Mouse (Mus musculus) stomach, postnatal 0 days (tissue): Measurements from ENCODE around the gene Sash1. TPM values are rescaled to one million over a fixed set of nuclear protein-coding genes. Genes with fewer than 3 reads are reported as not detected.

Experiments
- ATAC-seq: fragments of 200-750 bp; cut with Nextera tagmentation; 2 replicates; pipeline ENCODE4 v1.8.0; 2017; ENCODE audit not compliant: low FRiP score, low TSS enrichment
- DNase-seq: peaks from one replicate; pipeline ENCODE4 v3.0.0-alpha.2; 2016; ENCODE audit warnings: low spot score
- H3K27ac ChIP-seq: fragments of 300-500 bp; sonication (generic); replicated peaks from 2 replicates; pipeline ENCODE4 v1.5.1; 2014; ENCODE audit warnings: mild to moderate bottlenecking, control low read depth
- H3K27me3 ChIP-seq: fragments of 300-500 bp; sonication (generic); 2 replicates; pipeline ENCODE4 v1.6.1; 2014; ENCODE audit warnings: low read length; ENCODE audit not compliant: control insufficient read depth, insufficient read depth
- H3K36me3 ChIP-seq: fragments of 300-500 bp; sonication (generic); 2 replicates; pipeline ENCODE4 v1.6.1; 2014; ENCODE audit warnings: low read length, mixed read lengths; ENCODE audit not compliant: control insufficient read depth, insufficient read depth
- H3K4me1 ChIP-seq: fragments of 300-500 bp; sonication (generic); replicated peaks from 2 replicates; pipeline ENCODE4 v1.6.1; 2014; ENCODE audit warnings: antibody characterized with exemption; ENCODE audit not compliant: control insufficient read depth, insufficient read depth
- H3K4me2 ChIP-seq: fragments of 300-500 bp; sonication (generic); replicated peaks from 2 replicates; pipeline ENCODE4 v1.6.1; 2014; ENCODE audit warnings: low read depth, mild to moderate bottlenecking, control low read depth, moderate library complexity
- H3K4me3 ChIP-seq: fragments of 300-500 bp; sonication (generic); 2 replicates; pipeline ENCODE4 v1.5.1; 2014; ENCODE audit warnings: low read depth, low read length, control low read depth
- H3K9ac ChIP-seq: fragments of 300-500 bp; sonication (generic); 2 replicates; pipeline ENCODE4 v1.6.1; 2014; ENCODE audit warnings: mild to moderate bottlenecking, low read length, control low read depth, mixed read lengths
- H3K9me3 ChIP-seq: fragments of 300-500 bp; sonication (generic); 2 replicates; pipeline ENCODE4 v1.6.1; 2016; ENCODE audit warnings: low read length; ENCODE audit not compliant: control insufficient read depth
- CTCF ChIP-seq: IDR thresholded peaks from 2 replicates; pipeline ENCODE4 v1.5.1; 2016; ENCODE audit warnings: antibody characterized with exemption, low read depth, mild to moderate bottlenecking, moderate library complexity
- EP300 ChIP-seq: optimal IDR thresholded peaks from 2 replicates; pipeline ENCODE3; 2016; ENCODE audit warnings: antibody characterized with exemption
- WGBS: fragments of 180-500 bp; shearing (Covaris S2); extraction: QIAGEN DNeasy Blood & Tissue Kit; methylation state at CpG from one replicate; pipeline ENCODE4 v1.1.7; 2014; 5-methylcytosine and 5-hydroxymethylcytosine counted together
- polyA plus RNA-seq: library from polyadenylated mRNA; unstranded; fragments of >200 nt; fragmentation: Nextera tagmentation; extraction: Ambion mirVana; gene quantifications from 2 replicates; pipeline ENCODE4 v1.2.1, GENCODE M21; 2015

The Sash1 gene
- polyA plus RNA-seq, 1 experiment from 2014 or later = 3.8 TPM

- Histone ChIP-seq H3K4me3 (no peak overlapping the region), H3K9me3 (no peaks in the 10 kb centered on the region), H3K9ac (no peak overlapping the region), H3K4me2 (no peak overlapping the region), H3K36me3 (no peaks in the 10 kb centered on the region), H3K27me3 (no peaks in the 10 kb centered on the region), H3K4me1 (no peaks in the 10 kb centered on the region), H3K27ac (no peak overlapping the region)
- ATAC-seq (no peak), DNase-seq (no peak)
- WGBS = 86% methylated on average over 3 of the region's 3 CpGs
- TF ChIP-seq CTCF = no peak
- no peak for TF ChIP-seq EP300
These were observed 45.9 kb downstream of the Sash1 start for GRCm38 (mm10) chr10:8839956-8840355.

GRCm38 (mm10) chr10:8833816-8834464 lies 51.9 kb downstream of the Sash1 start:
- no peak for TF ChIP-seq EP300
- TF ChIP-seq CTCF = peak; percentile 69
- Histone ChIP-seq H3K9ac (no peak overlapping the region), H3K27me3 (no peaks in the 10 kb centered on the region), H3K4me1 (no peaks in the 10 kb centered on the region), H3K4me2 (no peak overlapping the region), H3K4me3 (no peak overlapping the region), H3K9me3 (no peaks in the 10 kb centered on the region), H3K27ac (no peak overlapping the region), H3K36me3 (no peaks in the 10 kb centered on the region)
- no peak for DNase-seq
- WGBS = 91% methylated on average over 17 of the region's 17 CpGs
- no peak for ATAC-seq

- Histone ChIP-seq H3K4me3 (no peak overlapping the region), H3K27ac (no peak overlapping the region), H3K4me2 (no peak overlapping the region), H3K9ac (no peak overlapping the region), H3K27me3 (no peaks in the 10 kb centered on the region), H3K36me3 (no peaks in the 10 kb centered on the region), H3K4me1 (no peaks in the 10 kb centered on the region), H3K9me3 (no peaks in the 10 kb centered on the region)
- no peak for TF ChIP-seq CTCF
- no peak for TF ChIP-seq EP300
- 80% methylated on average over 10 of the region's 10 CpGs for WGBS
- ATAC-seq (no peak), DNase-seq (no peak)
These were observed 59.6 kb downstream of the Sash1 start for GRCm38 (mm10) chr10:8826303-8826702.

GRCm38 (mm10) chr10:8825874-8826273 lies 60.0 kb downstream of the Sash1 start:
- DNase-seq (no peak), ATAC-seq (no peak)
- H3K27ac ChIP-seq = no peak overlapping the region
- no peak overlapping the region for H3K4me3 ChIP-seq
- no peaks in the 10 kb centered on the region for H3K9me3 ChIP-seq
- no peaks in the 10 kb centered on the region for H3K36me3 ChIP-seq
- no peaks in the 10 kb centered on the region for H3K4me1 ChIP-seq
- TF ChIP-seq CTCF (no peak), EP300 (no peak)
- H3K9ac ChIP-seq = no peak overlapping the region
- no peaks in the 10 kb centered on the region for H3K27me3 ChIP-seq
- WGBS = 74% methylated on average over 9 of the region's 9 CpGs
- H3K4me2 ChIP-seq = no peak overlapping the region

- Histone ChIP-seq H3K4me2 (no peak overlapping the region), H3K36me3 (no peaks in the 10 kb centered on the region), H3K4me1 (no peaks in the 10 kb centered on the region; the same call in 1 of the 2 replicates), H3K27me3 (no peaks in the 10 kb centered on the region), H3K9me3 (no peaks in the 10 kb centered on the region), H3K4me3 (no peak overlapping the region), H3K27ac (no peak overlapping the region), H3K9ac (no peak overlapping the region)
- TF ChIP-seq EP300 (no peak), CTCF (no peak)
- 78% methylated on average over 5 of the region's 5 CpGs for WGBS
- DNase-seq = no peak
- ATAC-seq = no peak
These were observed 67.8 kb downstream of the Sash1 start for GRCm38 (mm10) chr10:8818066-8818465.

- Histone ChIP-seq H3K9ac (no peak overlapping the region), H3K27me3 (no peaks in the 10 kb centered on the region), H3K4me2 (peak overlapping the region; percentile 25; the same call in 1 of the 2 replicates), H3K9me3 (no peaks in the 10 kb centered on the region), H3K4me3 (no peak overlapping the region), H3K4me1 (no peaks in the 10 kb centered on the region; the same call in 1 of the 2 replicates), H3K27ac (peak overlapping the region; percentile 49; the same call in 1 of the 2 replicates), H3K36me3 (no peaks in the 10 kb centered on the region)
- ATAC-seq (no peak), DNase-seq (no peak)
- WGBS = 37% methylated on average over 18 of the region's 18 CpGs
- TF ChIP-seq EP300 (no peak), CTCF (no peak)
These were observed 71.8 kb downstream of the Sash1 start for GRCm38 (mm10) chr10:8813984-8814578.
